Mouse (Mus musculus): Measurements from ENCODE around the gene Xrra1.

DNA sequence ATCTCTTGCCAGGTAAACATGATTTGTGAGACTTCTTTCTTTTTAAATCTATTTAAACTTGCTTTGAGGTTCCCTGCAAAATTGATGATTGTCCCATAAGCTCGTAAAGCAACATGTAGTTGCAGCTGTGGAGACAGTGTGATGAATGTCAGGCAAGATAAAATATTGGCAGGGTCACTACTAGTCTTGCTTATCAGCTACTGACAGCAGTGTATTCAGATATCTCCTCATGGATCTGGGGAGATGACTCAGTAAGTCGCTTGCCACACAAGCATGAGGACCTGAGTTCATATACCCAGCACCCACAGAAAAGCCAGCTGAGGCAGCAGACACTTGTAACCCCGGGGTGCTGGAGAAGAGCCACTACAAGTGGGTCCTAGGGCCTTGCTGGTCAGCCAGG lies 48.5 kb downstream of the Xrra1 start:
- TF ChIP-seq GATA1 (IDR thresholded peaks at IDR 0.05; ENCODE audit: low read length): 0 out of 2 replicates have a peak, but pooled peaks have one; percentile 17
- 0 out of 3 replicates have a peak, but pooled peaks have one; percentile 16 for TF ChIP-seq TAL1 (IDR thresholded peaks at IDR 0.05; ENCODE audit: low read length)
